Mouse (Mus musculus): ENCODE data around the gene Hmga1b. TPM values are rescaled to one million over a fixed set of nuclear protein-coding genes. Genes with fewer than 3 reads are reported as not detected.
"Not testable (repeated sequence)": the region's sequence is repeated elsewhere in the genome, so short reads cannot be mapped to it uniquely, and the experiment has no call there.

The Hmga1b gene
- polyA plus RNA-seq, 1 experiment from 2014 or later: 7.8 TPM

DNA sequence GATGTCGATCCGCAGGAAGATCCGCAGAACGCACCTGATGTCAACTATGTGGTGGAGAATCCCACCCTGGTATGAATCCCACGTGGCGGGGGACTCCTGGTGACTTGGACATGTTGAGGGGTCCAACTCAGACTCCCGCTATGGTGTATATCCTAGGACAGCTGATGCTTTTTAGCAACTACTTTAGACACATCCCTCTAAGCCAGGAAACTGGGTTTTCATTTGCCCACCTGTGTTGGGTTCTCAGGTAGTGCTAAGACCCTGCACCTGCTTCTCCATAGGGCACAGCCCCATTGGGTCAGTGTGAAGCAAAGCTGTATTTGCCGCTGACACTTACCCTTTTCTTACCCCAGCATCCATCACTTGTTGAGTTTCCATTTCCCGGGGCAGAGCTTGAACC lies 22.6 kb downstream of the Hmga1b start:
- ATAC-seq (replicated peaks; ENCODE audit: low FRiP score, low TSS enrichment, low read depth): no peak
- Histone ChIP-seq H3K4me2 (ENCODE audit: low read length) (peak overlapping the region; percentile 87), H3K9me3 (ENCODE audit: control insufficient read depth, low read length) (no peaks in the 10 kb centered on the region), H3K27ac (ENCODE audit: low read depth) (no peak overlapping the region; the same call in 1 of the 2 replicates), H3K9ac (ENCODE audit: low read length) (peak overlapping the region; percentile 83), H3K36me3 (ENCODE audit: control insufficient read depth, insufficient read depth, low read length) (peaks cover 55% of the 10 kb centered on the region), H3K4me3 (ENCODE audit: low read depth, low read length) (peak overlapping the region; percentile 99), H3K4me1 (replicated peaks; ENCODE audit: control insufficient read depth, insufficient read depth, low read length) (peaks cover 6% of the 10 kb centered on the region), H3K27me3 (replicated peaks; ENCODE audit: control insufficient read depth, insufficient read depth, low read length) (no peaks in the 10 kb centered on the region)
- WGBS: 29% methylated on average over 9 of the region's 9 CpGs
- DNase-seq (ENCODE audit: low spot score): no peak

DNA sequence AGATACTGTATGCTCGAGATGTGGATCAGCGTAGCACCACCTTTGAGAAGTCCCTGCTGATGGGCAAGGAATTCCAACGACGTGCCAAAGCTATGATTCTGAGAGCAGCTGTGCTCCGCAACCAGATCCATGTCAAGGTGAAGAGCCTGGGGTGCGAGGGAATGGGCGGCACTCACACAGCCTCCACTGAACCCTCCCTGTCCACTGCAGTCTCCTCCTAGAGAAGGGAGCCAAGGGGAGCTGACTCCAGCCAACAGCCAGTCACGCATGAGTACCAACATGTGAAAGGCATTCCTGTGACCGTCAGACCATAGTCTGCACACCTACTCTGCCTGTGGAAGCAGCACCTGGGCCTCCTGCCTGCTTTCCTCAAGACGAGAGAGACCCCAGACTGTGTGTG lies 25.9 kb downstream of the Hmga1b start:
- peaks cover 76% of the 10 kb centered on the region for H3K36me3 ChIP-seq (ENCODE audit: control insufficient read depth, insufficient read depth, low read length)
- H3K4me2 ChIP-seq (ENCODE audit: low read length); DNase-seq (ENCODE audit: low spot score); H3K9me3 ChIP-seq (ENCODE audit: control insufficient read depth, low read length); H3K4me3 ChIP-seq (ENCODE audit: low read depth, low read length); H3K9ac ChIP-seq (ENCODE audit: low read length); ATAC-seq (replicated peaks; ENCODE audit: low FRiP score, low TSS enrichment, low read depth); H3K27ac ChIP-seq (ENCODE audit: low read depth); H3K27me3 ChIP-seq (replicated peaks; ENCODE audit: control insufficient read depth, insufficient read depth, low read length); H3K4me1 ChIP-seq (replicated peaks; ENCODE audit: control insufficient read depth, insufficient read depth, low read length): not testable (repeated sequence)
- WGBS: 93% methylated on average over 9 of the region's 10 CpGs

DNA sequence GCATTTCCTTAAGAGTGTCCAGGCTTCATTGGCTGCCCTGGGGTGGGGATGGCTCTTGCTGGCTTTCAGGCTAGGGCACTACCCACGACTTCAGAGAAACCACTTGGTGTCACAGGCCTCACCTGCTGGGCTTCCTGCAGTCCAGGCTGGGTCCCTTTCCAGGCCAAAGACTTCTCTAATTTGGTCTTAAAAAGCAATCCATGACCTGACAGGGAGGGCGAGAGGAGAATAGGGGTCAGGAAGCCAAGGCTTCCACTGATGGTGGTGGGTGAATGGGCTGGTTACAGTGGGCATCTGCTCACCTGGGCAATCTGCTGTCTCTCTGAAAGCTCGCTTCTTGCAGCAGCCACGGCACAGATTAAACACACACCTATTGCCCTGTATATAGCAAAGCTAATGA lies 26.8 kb downstream of the Hmga1b start:
- DNase-seq (ENCODE audit: low spot score) (no peak), ATAC-seq (replicated peaks; ENCODE audit: low FRiP score, low TSS enrichment, low read depth) (no peak)
- peaks cover 85% of the 10 kb centered on the region for H3K36me3 ChIP-seq (ENCODE audit: control insufficient read depth, insufficient read depth, low read length)
- no peak overlapping the region for H3K27ac ChIP-seq (ENCODE audit: low read depth)
- H3K4me1 ChIP-seq (replicated peaks; ENCODE audit: control insufficient read depth, insufficient read depth, low read length): peaks cover 6% of the 10 kb centered on the region
- no peak overlapping the region for H3K9ac ChIP-seq (ENCODE audit: low read length)
- WGBS: 90% methylated on average over 4 of the region's 4 CpGs
- no peak overlapping the region for H3K4me2 ChIP-seq (ENCODE audit: low read length)
- no peaks in the 10 kb centered on the region for H3K9me3 ChIP-seq (ENCODE audit: control insufficient read depth, low read length)
- H3K4me3 ChIP-seq (ENCODE audit: low read depth, low read length): no peak overlapping the region
- no peaks in the 10 kb centered on the region for H3K27me3 ChIP-seq (replicated peaks; ENCODE audit: control insufficient read depth, insufficient read depth, low read length)

DNA sequence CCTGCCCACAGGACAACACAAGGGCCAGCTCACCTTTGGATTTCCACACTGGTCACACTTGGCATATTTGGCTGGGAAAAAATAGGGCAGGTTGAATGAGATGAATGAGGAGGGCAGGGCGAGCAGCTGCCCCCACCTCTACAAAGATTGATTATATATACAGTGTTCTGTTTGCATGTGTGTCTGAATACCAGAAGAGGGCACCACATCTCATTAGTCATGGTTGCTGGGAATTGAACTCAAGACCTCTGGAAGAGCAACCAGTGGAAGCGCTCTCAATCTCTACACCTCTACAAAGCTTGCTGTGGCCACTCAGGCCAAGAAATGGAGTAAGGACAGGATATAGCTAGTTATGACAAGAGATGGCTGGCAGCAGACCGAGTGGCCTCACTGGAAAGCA lies 27.2 kb downstream of the Hmga1b start:
- peaks cover 6% of the 10 kb centered on the region for H3K4me1 ChIP-seq (replicated peaks; ENCODE audit: control insufficient read depth, insufficient read depth, low read length)
- DNase-seq (ENCODE audit: low spot score): no peak
- no peaks in the 10 kb centered on the region for H3K9me3 ChIP-seq (ENCODE audit: control insufficient read depth, low read length)
- no peak overlapping the region for H3K9ac ChIP-seq (ENCODE audit: low read length)
- 87% methylated on average over 3 of the region's 3 CpGs for WGBS
- no peak overlapping the region for H3K27ac ChIP-seq (ENCODE audit: low read depth)
- no peak for ATAC-seq (replicated peaks; ENCODE audit: low FRiP score, low TSS enrichment, low read depth)
- H3K36me3 ChIP-seq (ENCODE audit: control insufficient read depth, insufficient read depth, low read length): peaks cover 85% of the 10 kb centered on the region
- H3K27me3 ChIP-seq (replicated peaks; ENCODE audit: control insufficient read depth, insufficient read depth, low read length): no peaks in the 10 kb centered on the region
- H3K4me2 ChIP-seq (ENCODE audit: low read length): no peak overlapping the region
- no peak overlapping the region for H3K4me3 ChIP-seq (ENCODE audit: low read depth, low read length)

DNA sequence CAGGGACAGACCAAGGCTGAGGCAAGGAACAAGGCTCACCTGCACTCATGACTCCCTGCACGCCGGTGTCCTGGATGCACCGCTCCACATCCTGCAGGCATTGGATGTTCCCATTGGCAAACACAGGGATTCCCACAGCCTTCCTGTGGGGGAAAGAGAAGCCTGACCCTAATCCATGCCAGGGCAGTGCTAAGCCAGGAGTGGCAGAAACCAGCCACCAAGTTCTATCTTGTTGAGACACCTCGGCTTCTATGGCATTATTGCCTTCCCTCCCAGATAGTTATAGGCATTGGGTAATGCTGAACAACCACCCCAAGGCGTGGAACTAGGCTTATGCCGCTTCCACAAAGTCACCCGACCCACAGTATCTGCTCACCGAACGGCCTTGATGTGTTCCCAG lies 30.1 kb downstream of the Hmga1b start:
- Histone ChIP-seq H3K4me1 (replicated peaks; ENCODE audit: control insufficient read depth, insufficient read depth, low read length) (peaks cover 8% of the 10 kb centered on the region), H3K9ac (ENCODE audit: low read length) (no peak overlapping the region), H3K4me2 (ENCODE audit: low read length) (no peak overlapping the region), H3K9me3 (ENCODE audit: control insufficient read depth, low read length) (no peaks in the 10 kb centered on the region), H3K4me3 (ENCODE audit: low read depth, low read length) (no peak overlapping the region), H3K27me3 (replicated peaks; ENCODE audit: control insufficient read depth, insufficient read depth, low read length) (no peaks in the 10 kb centered on the region), H3K36me3 (ENCODE audit: control insufficient read depth, insufficient read depth, low read length) (peaks cover 64% of the 10 kb centered on the region), H3K27ac (ENCODE audit: low read depth) (no peak overlapping the region)
- DNase-seq (ENCODE audit: low spot score): no peak
- 92% methylated on average over 9 of the region's 9 CpGs for WGBS
- ATAC-seq (replicated peaks; ENCODE audit: low FRiP score, low TSS enrichment, low read depth): no peak

DNA sequence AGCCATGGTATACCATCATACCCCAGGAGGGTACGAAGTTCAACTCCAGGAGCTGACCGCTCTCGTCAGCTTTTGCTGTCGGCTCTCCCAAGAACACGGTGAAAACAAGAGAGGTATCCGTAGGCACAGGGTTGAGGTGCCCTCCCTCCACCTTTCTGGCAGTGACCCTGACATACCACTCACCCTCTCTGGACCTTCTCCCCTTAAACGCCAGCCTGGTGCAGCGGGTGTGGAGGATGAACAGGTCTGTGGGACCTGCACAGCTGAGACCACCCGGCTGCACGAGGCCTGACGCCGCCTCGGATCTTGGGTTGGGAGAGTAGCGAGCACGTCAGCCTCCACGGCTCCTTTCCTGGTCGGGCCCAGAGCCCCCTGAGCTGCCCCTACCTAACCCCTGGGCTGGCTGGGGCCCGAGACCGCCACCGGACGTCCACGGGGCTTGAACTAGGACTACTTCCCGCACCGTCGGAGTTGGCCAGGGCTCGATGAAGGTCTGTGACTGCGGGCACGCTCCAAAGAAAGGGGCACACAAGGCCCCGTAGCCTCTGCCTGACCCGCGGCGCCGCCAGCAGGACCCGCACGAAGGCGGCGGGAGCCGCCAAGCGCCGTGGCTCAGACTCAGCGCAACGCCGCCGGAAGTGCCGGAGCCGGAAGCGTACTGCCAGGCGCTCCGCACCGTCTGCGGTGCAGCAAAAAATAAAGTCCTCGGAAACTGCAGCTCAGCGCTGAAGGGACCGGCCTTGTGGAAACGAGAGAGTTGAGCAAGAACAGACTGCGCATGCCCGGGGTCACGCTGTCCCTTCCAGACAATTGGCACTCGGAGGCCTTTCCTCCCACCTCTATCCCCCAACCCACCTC lies 33.4 kb downstream of the Hmga1b start, which contains the start of gene Dus1l:
Gene Dus1l (minus strand): TSS at position 648 of the 858 bp plus-strand sequence.
- peak; percentile 100 for DNase-seq (ENCODE audit: low spot score)
- peak within 1 kb of the TSS; percentile 65 for H3K27ac ChIP-seq (ENCODE audit: low read depth)
- H3K36me3 ChIP-seq (ENCODE audit: control insufficient read depth, insufficient read depth, low read length): peaks cover 33% of the 10 kb centered on the region
- WGBS: 1% methylated on average over 59 of the region's 59 CpGs
- H3K9me3 ChIP-seq (ENCODE audit: control insufficient read depth, low read length): no peaks in the 10 kb centered on the region
- H3K4me1 ChIP-seq (replicated peaks; ENCODE audit: control insufficient read depth, insufficient read depth, low read length): peaks cover 17% of the 10 kb centered on the region
- H3K9ac ChIP-seq (ENCODE audit: low read length): peak within 1 kb of the TSS; percentile 94
- peak within 1 kb of the TSS; percentile 80 for H3K4me3 ChIP-seq (ENCODE audit: low read depth, low read length)
- ATAC-seq (replicated peaks; ENCODE audit: low FRiP score, low TSS enrichment, low read depth): peak; percentile 91
- no peaks in the 10 kb centered on the region for H3K27me3 ChIP-seq (replicated peaks; ENCODE audit: control insufficient read depth, insufficient read depth, low read length)
- peak within 1 kb of the TSS; percentile 98 for H3K4me2 ChIP-seq (ENCODE audit: low read length)

DNA sequence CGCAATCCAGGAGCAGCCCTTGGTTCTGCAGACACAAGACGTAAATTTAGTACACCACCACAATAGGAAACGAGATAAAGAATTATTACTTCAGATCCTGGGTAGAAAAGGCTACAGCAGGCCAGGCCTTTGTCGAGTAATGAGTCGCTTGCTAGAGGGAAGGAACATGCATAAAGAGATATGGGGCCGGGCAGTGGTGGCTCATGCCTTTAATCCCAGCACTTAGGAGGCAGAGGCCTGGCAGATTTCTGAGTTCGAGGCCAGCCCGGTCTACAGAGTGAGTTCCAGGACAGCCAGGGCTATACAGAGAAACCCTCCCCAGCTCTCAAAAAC lies 34.0 kb downstream of the Hmga1b start:
- H3K4me2 ChIP-seq (ENCODE audit: low read length): peak overlapping the region; percentile 98
- H3K27me3 ChIP-seq (replicated peaks; ENCODE audit: control insufficient read depth, insufficient read depth, low read length): no peaks in the 10 kb centered on the region
- H3K4me1 ChIP-seq (replicated peaks; ENCODE audit: control insufficient read depth, insufficient read depth, low read length): peaks cover 17% of the 10 kb centered on the region
- no peak for DNase-seq (ENCODE audit: low spot score)
- H3K9ac ChIP-seq (ENCODE audit: low read length): peak overlapping the region; percentile 94; the same call in 1 of the 2 replicates
- no peaks in the 10 kb centered on the region for H3K9me3 ChIP-seq (ENCODE audit: control insufficient read depth, low read length)
- ATAC-seq (replicated peaks; ENCODE audit: low FRiP score, low TSS enrichment, low read depth): no peak; the same call in 1 of the 2 replicates
- peaks cover 27% of the 10 kb centered on the region for H3K36me3 ChIP-seq (ENCODE audit: control insufficient read depth, insufficient read depth, low read length)
- H3K4me3 ChIP-seq (ENCODE audit: low read depth, low read length): peak overlapping the region; percentile 80
- WGBS: 27% methylated on average over 8 of the region's 8 CpGs
- peak overlapping the region; percentile 65; the same call in 1 of the 2 replicates for H3K27ac ChIP-seq (ENCODE audit: low read depth)

DNA sequence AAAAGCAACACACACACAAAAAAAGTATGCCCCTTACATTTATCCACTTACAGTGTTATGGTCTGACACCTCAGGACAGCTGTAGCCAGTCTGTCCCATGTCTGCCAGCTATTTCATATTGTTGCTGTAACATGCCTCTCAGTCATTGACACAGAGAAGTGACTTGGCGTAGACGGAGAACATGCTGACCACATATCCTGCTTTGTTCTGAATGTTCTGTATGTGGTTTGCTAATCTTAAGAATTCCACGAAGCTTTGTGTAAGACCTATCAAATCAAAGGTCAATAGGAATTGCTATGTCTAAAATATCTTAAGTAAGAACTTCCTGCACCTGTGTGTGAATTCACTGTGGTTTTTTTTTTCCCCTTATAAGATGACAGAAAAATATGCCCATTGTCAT lies 35.6 kb downstream of the Hmga1b start:
- H3K27ac ChIP-seq (ENCODE audit: low read depth): no peak overlapping the region
- no peak overlapping the region for H3K9ac ChIP-seq (ENCODE audit: low read length)
- 80% methylated on average over 3 of the region's 3 CpGs for WGBS
- H3K36me3 ChIP-seq (ENCODE audit: control insufficient read depth, insufficient read depth, low read length): peaks cover 10% of the 10 kb centered on the region
- no peaks in the 10 kb centered on the region for H3K27me3 ChIP-seq (replicated peaks; ENCODE audit: control insufficient read depth, insufficient read depth, low read length)
- DNase-seq (ENCODE audit: low spot score) (no peak), ATAC-seq (replicated peaks; ENCODE audit: low FRiP score, low TSS enrichment, low read depth) (no peak)
- no peaks in the 10 kb centered on the region for H3K9me3 ChIP-seq (ENCODE audit: control insufficient read depth, low read length)
- no peak overlapping the region for H3K4me3 ChIP-seq (ENCODE audit: low read depth, low read length)
- H3K4me2 ChIP-seq (ENCODE audit: low read length): no peak overlapping the region
- H3K4me1 ChIP-seq (replicated peaks; ENCODE audit: control insufficient read depth, insufficient read depth, low read length): peaks cover 17% of the 10 kb centered on the region

Data from intestine, embryonic 14.5 days (tissue).